Mouse (Mus musculus): ENCODE measurements around the gene Gm45208.
"Not testable (repeated sequence)": the region's sequence is repeated elsewhere in the genome, so short reads cannot be mapped to it uniquely, and the experiment has no call there.

Gm45208 gene

GRCm38 (mm10) chrX:7728215-7728921, 6.3 kb downstream of the Gm45208 start, which contains the start of gene Praf2:
Gene Praf2 (plus strand): TSS chrX:7728439.
- DNase-seq (ENCODE audit: low spot score), result peak; percentile 70

- DNase-seq (ENCODE audit: low spot score), result no peak
Observed at GRCm38 (mm10) chrX:7728922-7729265, 6.8 kb downstream of the Gm45208 start.

- peak; percentile 63 for DNase-seq (ENCODE audit: low spot score)
Observed at GRCm38 (mm10) chrX:7733571-7734156, 11.6 kb downstream of the Gm45208 start.

GRCm38 (mm10) chrX:7739336-7740081, 17.5 kb downstream of the Gm45208 start:
- DNase-seq (ENCODE audit: low spot score), result no peak

GRCm38 (mm10) chrX:7740082-7740819, 18.2 kb downstream of the Gm45208 start:
- no peak for DNase-seq (ENCODE audit: low spot score)

GRCm38 (mm10) chrX:7741103-7741502, 19.1 kb downstream of the Gm45208 start:
- no peak for DNase-seq (ENCODE audit: low spot score)

- DNase-seq (ENCODE audit: low spot score), result no peak
Observed at GRCm38 (mm10) chrX:7743470-7743869, 21.4 kb downstream of the Gm45208 start.

GRCm38 (mm10) chrX:7744940-7745339, 22.9 kb downstream of the Gm45208 start:
- DNase-seq (ENCODE audit: low spot score), result no peak

- DNase-seq (ENCODE audit: low spot score), result no peak
Observed at GRCm38 (mm10) chrX:7745429-7745828, 23.4 kb downstream of the Gm45208 start.

GRCm38 (mm10) chrX:7750432-7751116, 28.5 kb downstream of the Gm45208 start, which contains the start of gene Ccdc120:
Gene Ccdc120 (minus strand): TSS chrX:7750905.
- no peak for DNase-seq (ENCODE audit: low spot score)

- not testable (repeated sequence) for DNase-seq (ENCODE audit: low spot score)
Observed at GRCm38 (mm10) chrX:7753627-7754026, 31.6 kb downstream of the Gm45208 start.

GRCm38 (mm10) chrX:7762137-7762920, 40.3 kb downstream of the Gm45208 start, which contains the start of gene Tfe3:
Gene Tfe3 (plus strand): TSS chrX:7762560.
- peak; percentile 84 for DNase-seq (ENCODE audit: low spot score)

- DNase-seq (ENCODE audit: low spot score), result no peak
Observed at GRCm38 (mm10) chrX:7762921-7763197, 40.8 kb downstream of the Gm45208 start.

GRCm38 (mm10) chrX:7763631-7764393, 41.8 kb downstream of the Gm45208 start:
- no peak for DNase-seq (ENCODE audit: low spot score)

- DNase-seq (ENCODE audit: low spot score), result no peak
Observed at GRCm38 (mm10) chrX:7764657-7765280, 42.7 kb downstream of the Gm45208 start.

- no peak for DNase-seq (ENCODE audit: low spot score)
Observed at GRCm38 (mm10) chrX:7765281-7765670, 43.2 kb downstream of the Gm45208 start.

GRCm38 (mm10) chrX:7765764-7766163, 43.7 kb downstream of the Gm45208 start:
- no peak for DNase-seq (ENCODE audit: low spot score)

GRCm38 (mm10) chrX:7769302-7770017, 47.4 kb downstream of the Gm45208 start:
- no peak for DNase-seq (ENCODE audit: low spot score)

- DNase-seq (ENCODE audit: low spot score), result no peak
Observed at GRCm38 (mm10) chrX:7772766-7773165, 50.7 kb downstream of the Gm45208 start.

Measured in c-Kit-positive CD71-positive TER-119-positive erythroid progenitor cells, embryonic 14.5 days (primary cell).